Mouse (Mus musculus) hindbrain, postnatal 0 days (tissue): ENCODE measurements around the gene Fam19a2. TPM values are rescaled to one million over a fixed set of nuclear protein-coding genes. Genes with fewer than 3 reads are reported as not detected.

ENCODE experiments used
- ATAC-seq: fragments of 200-750 bp; cut with Nextera tagmentation; 2 replicates; pipeline ENCODE4 v1.8.0; 2017; ENCODE audit warnings: mild to moderate bottlenecking, moderate TSS enrichment, moderate library complexity
- DNase-seq: peaks from one replicate; pipeline ENCODE4 v3.0.0-alpha.2; 2015; ENCODE audit warnings: low spot score
- H3K27ac ChIP-seq: fragments of 300-500 bp; sonication (generic); 2 replicates; pipeline ENCODE4 v1.5.1; 2014; ENCODE audit warnings: mild to moderate bottlenecking
- H3K27me3 ChIP-seq: fragments of 300-500 bp; sonication (generic); 2 replicates; pipeline ENCODE4 v1.6.1; 2014; ENCODE audit warnings: low read length, mixed read lengths; ENCODE audit not compliant: insufficient read depth
- H3K36me3 ChIP-seq: fragments of 300-500 bp; sonication (generic); 2 replicates; pipeline ENCODE4 v1.6.1; 2014; ENCODE audit warnings: low read length, mixed read lengths; ENCODE audit not compliant: insufficient read depth
- H3K4me1 ChIP-seq: fragments of 300-500 bp; sonication (generic); 2 replicates; pipeline ENCODE4 v1.6.1; 2014; ENCODE audit warnings: antibody characterized with exemption, low read length, mixed read lengths; ENCODE audit not compliant: insufficient read depth
- H3K4me2 ChIP-seq: fragments of 300-500 bp; sonication (generic); 2 replicates; pipeline ENCODE4 v1.6.1; 2014; ENCODE audit warnings: low read depth, mild to moderate bottlenecking, low read length, moderate library complexity, mixed read lengths
- H3K4me3 ChIP-seq: fragments of 300-500 bp; sonication (generic); 2 replicates; pipeline ENCODE4 v1.5.1; 2014; ENCODE audit warnings: low read length
- H3K9ac ChIP-seq: fragments of 300-500 bp; sonication (generic); replicated peaks from 2 replicates; pipeline ENCODE4 v1.6.1; 2014; ENCODE audit warnings: mild to moderate bottlenecking, low read length, moderate library complexity, mixed read lengths
- H3K9me3 ChIP-seq: fragments of 300-500 bp; sonication (generic); 2 replicates; pipeline ENCODE4 v1.6.1; 2016; ENCODE audit warnings: low read length, mixed read lengths
- CTCF ChIP-seq: IDR thresholded peaks from 2 replicates; pipeline ENCODE4 v1.5.1; 2016; ENCODE audit warnings: antibody characterized with exemption, control low read depth, low read depth
- WGBS: fragments of 180-500 bp; shearing (Covaris S2); extraction: QIAGEN DNeasy Blood & Tissue Kit; methylation state at CpG from one replicate; pipeline ENCODE4 v1.1.7; 2014; 5-methylcytosine and 5-hydroxymethylcytosine counted together
- polyA plus RNA-seq: library from polyadenylated mRNA; unstranded; fragments of >200 nt; fragmentation: Nextera tagmentation; extraction: Ambion mirVana; gene quantifications from 2 replicates; pipeline ENCODE4 v1.2.1, GENCODE M21; 2015
- total RNA-seq: library from RNA; depleted of rRNA; stranded (reverse); fragments of >200 nt; gene quantifications from 2 replicates; pipeline ENCODE4 v1.2.3, GENCODE M21; 2014; rRNA removed

Gene Fam19a2
- total and polyA plus RNA-seq, 2 experiments from 2014 or later, result 48.9 to 90.5 TPM

- H3K9me3 ChIP-seq, result no peaks in the 10 kb centered on the region
- no peak overlapping the region for H3K27ac ChIP-seq
- WGBS, result 64% methylated on average over 3 of the region's 3 CpGs
- H3K36me3 ChIP-seq, result no peaks in the 10 kb centered on the region
- DNase-seq (no peak), ATAC-seq (no peak)
- H3K9ac ChIP-seq, result no peak overlapping the region
- no peaks in the 10 kb centered on the region for H3K27me3 ChIP-seq
- no peak overlapping the region for H3K4me3 ChIP-seq
- H3K4me1 ChIP-seq, result no peaks in the 10 kb centered on the region
- no peak for TF ChIP-seq CTCF
- H3K4me2 ChIP-seq, result no peak overlapping the region
Measured at GRCm38 (mm10) chr10:123752755-123753154, 489.0 kb downstream of the Fam19a2 start.

GRCm38 (mm10) chr10:123753996-123754395 is 490.2 kb downstream of the Fam19a2 start:
- Histone ChIP-seq H3K27ac (no peak overlapping the region), H3K4me3 (no peak overlapping the region), H3K9ac (no peak overlapping the region), H3K4me1 (no peaks in the 10 kb centered on the region), H3K27me3 (no peaks in the 10 kb centered on the region), H3K4me2 (no peak overlapping the region), H3K36me3 (no peaks in the 10 kb centered on the region), H3K9me3 (no peaks in the 10 kb centered on the region)
- ATAC-seq, result no peak
- TF ChIP-seq CTCF, result peak; percentile 36; the same call in 1 of the 2 replicates
- DNase-seq, result peak; percentile 17
- 83% methylated on average over 4 of the region's 4 CpGs for WGBS

GRCm38 (mm10) chr10:123789374-123789773 is 525.6 kb downstream of the Fam19a2 start:
- WGBS, result 83% methylated on average over 2 of the region's 2 CpGs
- no peak for TF ChIP-seq CTCF
- H3K36me3 ChIP-seq, result no peaks in the 10 kb centered on the region
- H3K9me3 ChIP-seq, result no peaks in the 10 kb centered on the region
- H3K4me2 ChIP-seq, result no peak overlapping the region
- H3K27ac ChIP-seq, result no peak overlapping the region
- DNase-seq (no peak), ATAC-seq (no peak)
- H3K4me3 ChIP-seq, result no peak overlapping the region
- H3K27me3 ChIP-seq, result no peaks in the 10 kb centered on the region
- no peaks in the 10 kb centered on the region for H3K4me1 ChIP-seq
- H3K9ac ChIP-seq, result no peak overlapping the region

Other genes with a start within 250 kb of the Fam19a2 start
- gene Mon2, start 187.5 kb upstream of the Fam19a2 start, total RNA-seq, result 62.4 and 64.7 TPM in 2 replicates
- 15.9 and 16.7 TPM in 2 replicates for gene Mon2, start 187.5 kb upstream of the Fam19a2 start, polyA plus RNA-seq
- gene Usp15, start 67.0 kb upstream of the Fam19a2 start, total RNA-seq, result 41.6 and 48.4 TPM in 2 replicates
- gene Usp15, start 67.0 kb upstream of the Fam19a2 start, polyA plus RNA-seq, result 64.9 and 68.7 TPM in 2 replicates